Mouse (Mus musculus): ENCODE measurements around the gene Bbs4. TPM values are rescaled to one million over a fixed set of nuclear protein-coding genes. Genes with fewer than 3 reads are reported as not detected.

Bbs4 gene
- polyA plus RNA-seq, 1 experiment from 2014 or later: 8.1 TPM

GRCm38 (mm10) chr9:59339107-59339506 is 14.2 kb downstream of the Bbs4 start:
- Histone ChIP-seq H3K4me1 (replicated peaks) (no peaks in the 10 kb centered on the region), H3K9ac (no peak overlapping the region), H3K4me2 (no peak overlapping the region), H3K27ac (no peak overlapping the region), H3K27me3 (no peaks in the 10 kb centered on the region), H3K36me3 (peaks cover 4% of the 10 kb centered on the region; the same call in 1 of the 2 replicates), H3K9me3 (replicated peaks) (no peaks in the 10 kb centered on the region), H3K4me3 (no peak overlapping the region)
- 70% methylated on average over 5 of the region's 5 CpGs for WGBS
- ATAC-seq (replicated peaks; ENCODE audit: insufficient number of reproducible peaks, insufficient read depth, low FRiP score, low read depth): no peak

GRCm38 (mm10) chr9:59338411-59338810 is 14.9 kb downstream of the Bbs4 start:
- H3K27me3 ChIP-seq: no peaks in the 10 kb centered on the region
- H3K27ac ChIP-seq: no peak overlapping the region
- H3K36me3 ChIP-seq: peaks cover 4% of the 10 kb centered on the region; the same call in 1 of the 2 replicates
- H3K9ac ChIP-seq: no peak overlapping the region
- 80% methylated on average over 5 of the region's 5 CpGs for WGBS
- no peak for ATAC-seq (replicated peaks; ENCODE audit: insufficient number of reproducible peaks, insufficient read depth, low FRiP score, low read depth)
- H3K4me3 ChIP-seq: no peak overlapping the region
- H3K4me1 ChIP-seq (replicated peaks): no peaks in the 10 kb centered on the region
- H3K4me2 ChIP-seq: no peak overlapping the region
- no peaks in the 10 kb centered on the region for H3K9me3 ChIP-seq (replicated peaks)

- H3K4me3 ChIP-seq: no peak overlapping the region
- H3K4me2 ChIP-seq: no peak overlapping the region
- no peaks in the 10 kb centered on the region for H3K27me3 ChIP-seq
- no peak overlapping the region for H3K9ac ChIP-seq
- no peaks in the 10 kb centered on the region for H3K4me1 ChIP-seq (replicated peaks)
- WGBS: 89% methylated on average over 5 of the region's 5 CpGs
- no peaks in the 10 kb centered on the region for H3K9me3 ChIP-seq (replicated peaks)
- ATAC-seq (replicated peaks; ENCODE audit: insufficient number of reproducible peaks, insufficient read depth, low FRiP score, low read depth): no peak
- no peak overlapping the region for H3K27ac ChIP-seq
- peaks cover 4% of the 10 kb centered on the region; the same call in 1 of the 2 replicates for H3K36me3 ChIP-seq
Observed at GRCm38 (mm10) chr9:59337889-59338288, 15.4 kb downstream of the Bbs4 start.

- Histone ChIP-seq H3K4me1 (replicated peaks) (no peaks in the 10 kb centered on the region), H3K27ac (no peak overlapping the region), H3K36me3 (no peaks in the 10 kb centered on the region; the same call in 1 of the 2 replicates), H3K9ac (no peak overlapping the region), H3K4me2 (no peak overlapping the region), H3K9me3 (replicated peaks) (no peaks in the 10 kb centered on the region), H3K4me3 (no peak overlapping the region), H3K27me3 (no peaks in the 10 kb centered on the region)
- 80% methylated on average over 3 of the region's 3 CpGs for WGBS
- no peak for ATAC-seq (replicated peaks; ENCODE audit: insufficient number of reproducible peaks, insufficient read depth, low FRiP score, low read depth)
Observed at GRCm38 (mm10) chr9:59336539-59336938, 16.8 kb downstream of the Bbs4 start.

GRCm38 (mm10) chr9:59330055-59330454 is 23.3 kb downstream of the Bbs4 start:
- Histone ChIP-seq H3K36me3 (no peaks in the 10 kb centered on the region; the same call in 1 of the 2 replicates), H3K9ac (no peak overlapping the region), H3K4me3 (no peak overlapping the region), H3K9me3 (replicated peaks) (no peaks in the 10 kb centered on the region), H3K27me3 (no peaks in the 10 kb centered on the region), H3K4me2 (no peak overlapping the region), H3K4me1 (replicated peaks) (no peaks in the 10 kb centered on the region), H3K27ac (no peak overlapping the region)
- no peak for ATAC-seq (replicated peaks; ENCODE audit: insufficient number of reproducible peaks, insufficient read depth, low FRiP score, low read depth)
- 86% methylated on average over 5 of the region's 5 CpGs for WGBS

DNA sequence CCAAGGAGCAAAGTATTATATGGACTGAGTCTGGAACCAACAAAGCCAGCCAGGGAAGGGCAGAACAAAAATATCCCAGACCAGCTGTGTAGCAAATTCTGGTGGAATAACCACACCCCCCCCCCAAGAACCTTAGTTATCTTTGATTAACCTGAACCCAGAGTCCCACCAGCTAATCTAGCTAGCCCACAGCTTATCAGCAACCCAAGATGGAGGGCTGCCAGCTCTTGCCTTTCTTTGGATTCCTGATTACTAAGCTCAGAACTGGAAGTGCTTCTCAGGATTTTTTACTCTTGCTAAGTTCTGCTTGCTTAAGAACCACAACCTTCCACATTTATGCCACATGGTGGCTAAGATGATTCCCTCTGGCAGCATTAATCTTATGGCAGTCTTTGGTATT is 29.0 kb downstream of the Bbs4 start:
- peaks cover 36% of the 10 kb centered on the region; the same call in 1 of the 2 replicates for H3K36me3 ChIP-seq
- H3K27ac ChIP-seq: peak overlapping the region; percentile 22; the same call in 1 of the 2 replicates

DNA sequence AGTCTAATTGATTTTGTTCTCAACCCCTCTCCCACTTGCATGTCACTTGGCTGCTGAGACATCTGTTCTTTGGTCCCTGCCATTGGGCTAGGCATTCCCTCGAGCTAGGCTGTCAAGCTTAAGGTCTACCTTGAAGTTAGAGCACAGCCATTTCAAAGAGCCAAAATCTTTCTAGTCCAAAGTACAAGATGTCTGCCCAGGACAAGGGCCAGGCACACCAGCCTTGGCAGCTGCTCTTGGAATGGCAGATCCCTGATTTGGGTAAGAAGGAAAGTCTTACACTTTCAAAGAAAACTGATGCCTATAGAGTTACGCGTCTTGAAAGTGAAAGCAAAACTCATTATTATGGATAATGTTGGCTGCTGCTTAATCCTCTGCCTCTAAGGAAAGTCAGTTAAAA is 37.1 kb downstream of the Bbs4 start:
- 88% methylated on average over 3 of the region's 3 CpGs for WGBS
- H3K9ac ChIP-seq: no peak overlapping the region
- no peak for ATAC-seq (replicated peaks; ENCODE audit: insufficient number of reproducible peaks, insufficient read depth, low FRiP score, low read depth)
- H3K4me1 ChIP-seq (replicated peaks): peaks cover 3% of the 10 kb centered on the region
- H3K27me3 ChIP-seq: no peaks in the 10 kb centered on the region
- H3K4me2 ChIP-seq: no peak overlapping the region
- H3K4me3 ChIP-seq: no peak overlapping the region
- peaks cover 37% of the 10 kb centered on the region for H3K36me3 ChIP-seq
- H3K27ac ChIP-seq: no peak overlapping the region
- no peaks in the 10 kb centered on the region for H3K9me3 ChIP-seq (replicated peaks)

More for the DNA sequence above, 29.0 kb downstream of the Bbs4 start:
- ATAC-seq (replicated peaks; ENCODE audit: insufficient number of reproducible peaks, insufficient read depth, low FRiP score, low read depth): no peak
- no peak overlapping the region for H3K4me3 ChIP-seq
- H3K9me3 ChIP-seq (replicated peaks): no peaks in the 10 kb centered on the region
- no peaks in the 10 kb centered on the region for H3K27me3 ChIP-seq
- H3K4me1 ChIP-seq (replicated peaks): peaks cover 12% of the 10 kb centered on the region
- H3K4me2 ChIP-seq: no peak overlapping the region
- H3K9ac ChIP-seq: no peak overlapping the region

DNA sequence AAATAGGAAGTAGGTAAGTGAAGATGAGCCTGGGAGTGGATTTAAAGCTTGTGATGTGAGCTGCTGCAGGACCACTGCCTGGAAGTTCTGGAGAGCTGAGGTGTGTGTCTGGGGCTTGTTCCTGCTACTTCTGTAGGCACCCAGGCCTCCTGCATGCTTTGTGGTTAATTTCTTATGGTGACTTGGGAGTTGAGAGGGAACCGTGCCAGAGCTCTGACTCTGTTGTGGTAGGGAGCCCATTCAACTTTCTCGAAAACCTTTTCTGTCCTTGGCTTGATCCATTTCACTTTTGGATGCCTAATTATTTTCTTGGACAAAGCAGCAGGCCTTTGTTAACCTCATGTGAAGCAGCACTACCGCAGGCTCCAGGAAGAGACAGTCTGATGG is 42.0 kb downstream of the Bbs4 start:
- peaks cover 24% of the 10 kb centered on the region for H3K36me3 ChIP-seq
- no peaks in the 10 kb centered on the region for H3K9me3 ChIP-seq (replicated peaks)
- no peak for ATAC-seq (replicated peaks; ENCODE audit: insufficient number of reproducible peaks, insufficient read depth, low FRiP score, low read depth)
- H3K9ac ChIP-seq: no peak overlapping the region
- peaks cover 5% of the 10 kb centered on the region for H3K4me1 ChIP-seq (replicated peaks)
- H3K4me3 ChIP-seq: no peak overlapping the region
- WGBS: 83% methylated on average over 3 of the region's 3 CpGs
- no peak overlapping the region for H3K27ac ChIP-seq
- H3K27me3 ChIP-seq: no peaks in the 10 kb centered on the region
- no peak overlapping the region for H3K4me2 ChIP-seq

- Histone ChIP-seq H3K36me3 (peaks cover 24% of the 10 kb centered on the region), H3K27me3 (no peaks in the 10 kb centered on the region), H3K27ac (no peak overlapping the region), H3K9me3 (replicated peaks) (no peaks in the 10 kb centered on the region), H3K4me3 (no peak overlapping the region), H3K4me1 (replicated peaks) (peaks cover 5% of the 10 kb centered on the region), H3K9ac (no peak overlapping the region), H3K4me2 (no peak overlapping the region)
- 75% methylated on average over 8 of the region's 8 CpGs for WGBS
- no peak for ATAC-seq (replicated peaks; ENCODE audit: insufficient number of reproducible peaks, insufficient read depth, low FRiP score, low read depth)
Observed at GRCm38 (mm10) chr9:59310582-59311283, 42.6 kb downstream of the Bbs4 start.

DNA sequence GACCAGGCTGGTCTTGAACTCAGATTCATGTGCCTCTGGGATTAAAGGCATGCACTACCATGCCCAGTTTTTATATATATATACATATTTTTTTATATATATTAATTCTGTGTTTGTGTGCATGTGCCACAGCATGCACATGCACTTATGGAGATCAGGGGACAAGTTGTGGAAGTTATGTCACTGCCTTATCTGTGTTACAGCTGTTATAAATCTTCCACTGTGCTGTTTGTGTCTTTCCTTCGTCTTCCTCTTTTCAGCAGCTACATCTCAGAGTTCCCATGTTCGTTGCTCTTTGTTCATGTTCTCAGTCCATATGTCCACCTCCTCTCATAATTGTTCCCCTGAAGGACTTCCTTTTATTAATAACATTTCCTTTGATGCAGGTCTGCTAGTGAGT is 45.4 kb downstream of the Bbs4 start:
- no peak for ATAC-seq (replicated peaks; ENCODE audit: insufficient number of reproducible peaks, insufficient read depth, low FRiP score, low read depth)
- Histone ChIP-seq H3K36me3 (peaks cover 19% of the 10 kb centered on the region; the same call in 1 of the 2 replicates), H3K4me3 (no peak overlapping the region), H3K4me2 (no peak overlapping the region), H3K4me1 (replicated peaks) (peaks cover 5% of the 10 kb centered on the region), H3K27ac (no peak overlapping the region), H3K27me3 (no peaks in the 10 kb centered on the region), H3K9ac (no peak overlapping the region), H3K9me3 (replicated peaks) (no peaks in the 10 kb centered on the region)
- WGBS: 75% methylated on average over 2 of the region's 2 CpGs

- Histone ChIP-seq H3K27me3 (no peaks in the 10 kb centered on the region), H3K4me3 (no peak overlapping the region), H3K9me3 (replicated peaks) (no peaks in the 10 kb centered on the region), H3K36me3 (peaks cover 19% of the 10 kb centered on the region), H3K4me1 (replicated peaks) (peaks cover 7% of the 10 kb centered on the region), H3K9ac (no peak overlapping the region), H3K4me2 (no peak overlapping the region), H3K27ac (no peak overlapping the region)
- no peak for ATAC-seq (replicated peaks; ENCODE audit: insufficient number of reproducible peaks, insufficient read depth, low FRiP score, low read depth)
- WGBS: 73% methylated on average over 2 of the region's 2 CpGs
Observed at GRCm38 (mm10) chr9:59296419-59296818, 56.9 kb downstream of the Bbs4 start.

DNA sequence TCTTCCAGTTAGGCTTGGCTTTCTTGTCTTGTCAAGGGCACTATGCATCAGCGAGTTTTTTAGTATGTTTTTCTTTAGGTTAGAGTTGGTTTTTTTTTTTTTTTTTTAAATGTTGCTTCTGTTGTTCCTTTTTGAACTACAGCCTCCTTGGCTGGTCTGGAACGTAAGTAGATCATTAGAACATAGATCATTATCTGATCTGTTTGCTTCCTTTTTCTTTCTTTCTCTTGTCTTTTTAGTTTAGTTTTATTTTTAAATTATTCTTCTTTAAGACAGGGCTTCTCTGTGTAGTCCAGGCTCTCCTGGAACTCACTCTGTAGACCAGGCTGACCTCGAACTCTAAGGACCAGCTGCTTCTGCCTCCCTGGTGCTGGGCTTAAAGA is 60.8 kb downstream of the Bbs4 start:
- Histone ChIP-seq H3K27me3 (no peaks in the 10 kb centered on the region), H3K4me1 (replicated peaks) (peaks cover 20% of the 10 kb centered on the region), H3K9ac (peak overlapping the region; percentile 78), H3K4me3 (peak overlapping the region; percentile 80), H3K36me3 (no peaks in the 10 kb centered on the region), H3K27ac (no peak overlapping the region), H3K4me2 (peak overlapping the region; percentile 76), H3K9me3 (replicated peaks) (no peaks in the 10 kb centered on the region)
- no peak for ATAC-seq (replicated peaks; ENCODE audit: insufficient number of reproducible peaks, insufficient read depth, low FRiP score, low read depth)
- whole genome bisulfite sequencing: 36% methylated on average over 3 of the region's 3 CpGs
